Mouse (Mus musculus): ENCODE results near the gene Alkbh4.
A peak's percentile ranks its signal among the peaks of the same experiment; 100 is the strongest.
"Not testable (repeated sequence)": the region's sequence is repeated elsewhere in the genome, so short reads cannot be mapped to it uniquely, and the experiment has no call there.

The Alkbh4 gene

DNA sequence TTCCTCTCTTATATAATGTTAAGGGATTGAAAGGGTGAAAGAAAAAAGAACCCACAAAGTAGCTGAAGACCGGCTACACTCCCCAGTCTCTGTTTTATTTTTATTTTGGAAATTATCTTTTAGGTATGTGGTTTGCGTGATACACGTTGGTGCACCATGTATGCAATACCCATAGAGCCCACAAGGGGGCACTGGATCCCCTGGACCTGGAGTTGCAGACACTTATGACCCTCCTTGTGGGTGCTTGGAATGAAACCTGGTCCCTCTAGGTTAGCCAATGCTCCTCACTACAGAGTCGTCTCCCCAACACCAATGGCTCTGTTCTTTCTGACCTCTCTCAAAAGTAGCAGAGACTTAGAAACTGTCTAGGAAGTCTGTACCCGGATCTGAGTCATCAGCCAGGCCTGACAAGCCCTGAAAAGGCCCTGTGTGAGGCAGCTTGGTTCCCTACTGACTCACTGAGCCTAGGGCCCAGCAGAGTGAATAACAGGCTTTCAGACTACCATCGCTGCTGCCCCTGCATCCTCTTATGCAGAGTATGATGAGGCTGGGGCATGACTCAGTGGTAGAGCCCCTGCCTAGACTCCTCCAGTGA is 7.3 kb downstream of the Alkbh4 start:
- no peak for DNase-seq

DNA sequence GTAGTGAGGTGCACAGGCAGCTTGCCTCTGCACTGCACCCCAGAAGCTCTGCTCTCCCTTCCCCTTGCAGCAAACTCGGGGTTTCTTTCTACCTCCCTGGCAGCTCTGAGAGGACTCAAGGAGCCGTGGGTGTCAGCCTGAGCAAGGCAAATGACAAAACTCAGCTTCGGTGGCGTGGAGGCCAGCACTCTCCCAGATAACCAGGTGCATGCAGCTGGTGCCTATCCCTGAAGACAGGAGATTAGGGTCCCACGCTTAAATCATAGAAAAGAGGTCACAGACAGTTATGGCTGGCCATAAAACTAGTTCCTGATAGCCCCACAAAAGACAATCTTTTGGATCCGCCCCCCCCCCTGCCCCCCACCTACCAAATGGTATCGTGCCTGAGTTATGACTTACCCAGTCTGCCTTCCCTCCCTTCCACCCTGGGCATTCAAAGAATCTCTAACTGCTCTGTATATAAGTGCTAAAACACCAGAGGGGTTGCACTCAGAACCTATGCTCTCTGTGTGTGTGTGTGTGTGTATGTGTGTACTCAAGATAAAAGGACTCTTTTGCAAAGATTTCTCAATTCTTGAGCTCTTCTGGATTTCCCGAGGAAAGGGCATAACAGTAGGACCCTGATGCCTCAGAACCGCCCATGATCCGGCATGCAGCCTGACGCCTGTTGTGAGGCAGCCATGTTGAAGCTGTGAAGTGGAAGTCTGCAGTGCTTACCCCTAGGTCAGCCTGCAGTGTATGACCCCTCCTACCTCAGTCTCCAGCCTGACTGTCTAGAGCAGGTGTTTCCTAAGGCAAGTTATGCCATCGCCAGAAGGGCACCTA is 8.9 kb downstream of the Alkbh4 start:
- peak; percentile 92 for DNase-seq

DNA sequence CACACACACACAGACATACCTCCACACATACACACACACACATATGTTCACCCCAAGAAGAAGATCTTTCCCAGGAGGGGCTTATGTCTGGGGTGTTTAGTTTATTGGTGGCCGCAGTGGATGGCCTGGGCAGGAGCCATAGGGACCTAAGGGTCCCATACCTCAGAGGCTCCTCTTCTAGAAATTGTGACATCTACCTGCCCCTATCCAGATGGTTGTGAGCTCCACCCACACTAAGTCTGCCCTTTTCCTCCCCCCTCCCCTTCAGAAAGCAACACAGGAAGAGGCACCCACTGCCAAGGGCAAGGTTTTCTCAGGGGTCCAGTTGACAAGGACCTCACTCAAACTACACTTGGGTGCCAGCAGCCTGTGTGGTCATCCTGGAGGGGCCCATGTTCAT is 11.0 kb downstream of the Alkbh4 start:
- no peak for DNase-seq

DNA sequence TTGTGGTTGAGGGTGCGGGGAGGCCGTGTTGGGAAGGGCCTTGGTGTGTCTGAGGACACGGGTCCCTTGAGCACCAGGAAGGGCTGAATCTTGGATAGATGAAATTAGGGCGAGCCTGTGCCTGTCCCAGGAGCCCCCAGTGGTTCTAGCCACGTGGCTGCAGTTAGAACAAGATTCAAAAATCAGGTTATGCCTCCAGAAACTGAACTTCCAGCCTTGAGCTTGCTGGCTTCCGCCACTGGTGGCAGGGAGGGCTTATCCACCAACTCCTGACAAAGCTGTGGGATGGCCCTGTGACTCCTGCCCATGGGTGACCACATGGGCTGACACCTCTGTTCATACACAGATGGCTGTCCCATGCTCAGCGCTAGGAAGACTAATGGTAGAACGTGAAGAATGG is 11.8 kb downstream of the Alkbh4 start:
- DNase-seq: no peak

DNA sequence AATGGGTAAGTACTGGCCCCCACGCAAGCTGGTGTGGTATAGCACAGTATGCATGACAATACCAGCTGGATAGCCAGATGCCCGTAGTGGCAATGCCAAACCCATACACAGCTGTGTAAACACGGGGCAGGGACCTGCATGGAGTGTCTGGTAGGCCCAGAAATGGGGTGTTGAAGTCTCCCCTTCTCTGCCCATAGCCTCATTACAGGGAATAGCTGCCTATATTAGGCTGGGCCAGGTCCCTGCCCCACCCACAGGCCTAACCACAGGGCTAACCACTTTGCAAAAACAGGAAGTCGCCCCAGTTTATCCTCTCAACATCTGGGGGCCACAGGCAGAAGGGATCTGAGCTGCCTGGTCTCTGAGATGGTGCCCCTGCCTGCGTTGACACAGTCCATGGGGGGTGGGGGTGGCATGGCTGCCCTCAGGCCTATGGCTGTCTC is 13.2 kb downstream of the Alkbh4 start:
- not testable (repeated sequence) for DNase-seq

DNA sequence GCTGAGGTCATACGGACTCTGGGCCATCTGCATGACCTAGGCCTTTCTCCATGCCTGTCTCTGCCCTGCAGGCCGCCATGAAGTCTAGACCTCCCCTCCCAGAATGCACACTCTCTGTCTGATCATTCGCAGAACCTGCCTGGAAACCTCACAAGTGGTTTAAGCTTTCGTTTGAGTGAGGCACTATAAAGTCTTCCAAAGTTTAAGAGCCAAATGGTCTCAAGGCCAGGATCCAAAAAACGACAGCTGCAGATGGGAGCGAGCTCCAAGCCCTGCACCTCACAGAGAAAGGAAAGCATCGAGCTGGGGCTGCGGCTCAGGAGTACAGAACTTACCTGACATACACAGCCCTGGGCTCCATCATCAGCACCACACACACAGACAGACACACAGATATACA is 16.4 kb downstream of the Alkbh4 start:
- peak; percentile 95 for DNase-seq

DNA sequence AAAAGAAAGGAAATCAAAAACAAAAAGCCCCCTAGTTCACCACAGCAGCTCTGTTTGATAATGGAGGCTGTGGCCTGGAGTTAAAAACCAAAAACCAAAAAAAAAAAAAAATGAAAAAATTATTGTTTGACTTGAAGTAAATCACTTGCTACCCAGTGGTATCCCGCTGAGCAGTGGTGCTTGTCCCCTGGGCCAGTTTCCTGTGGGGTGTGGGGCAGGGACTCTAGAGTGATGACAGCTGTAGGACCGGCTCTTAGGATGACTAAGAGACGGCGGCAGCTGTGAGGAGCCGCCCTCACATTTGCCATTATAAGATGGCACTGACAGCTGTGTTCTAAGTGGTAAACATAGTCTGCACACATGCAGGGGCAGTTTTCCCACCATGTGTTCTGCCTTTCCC is 19.5 kb downstream of the Alkbh4 start:
- DNase-seq: peak; percentile 95

DNA sequence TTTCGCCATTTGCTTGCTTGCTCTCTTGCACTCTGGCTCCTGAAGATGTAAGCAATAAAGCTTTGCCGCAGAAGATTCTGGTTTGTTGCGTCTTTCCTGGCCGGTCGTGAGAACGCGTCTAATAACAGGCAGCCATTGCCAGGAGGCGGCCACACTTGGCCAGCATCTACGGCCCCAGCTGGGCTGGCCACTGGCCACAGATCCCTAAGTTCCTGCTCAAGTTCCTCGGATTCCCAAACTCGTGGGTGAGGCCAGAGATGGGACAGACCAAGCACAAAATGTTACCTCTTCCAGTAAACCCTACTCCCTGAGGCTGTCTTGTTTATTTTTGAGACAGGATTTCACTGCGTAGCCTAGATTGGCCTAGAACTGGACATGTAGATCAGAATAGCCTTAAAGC is 24.1 kb downstream of the Alkbh4 start:
- DNase-seq: peak; percentile 97

DNA sequence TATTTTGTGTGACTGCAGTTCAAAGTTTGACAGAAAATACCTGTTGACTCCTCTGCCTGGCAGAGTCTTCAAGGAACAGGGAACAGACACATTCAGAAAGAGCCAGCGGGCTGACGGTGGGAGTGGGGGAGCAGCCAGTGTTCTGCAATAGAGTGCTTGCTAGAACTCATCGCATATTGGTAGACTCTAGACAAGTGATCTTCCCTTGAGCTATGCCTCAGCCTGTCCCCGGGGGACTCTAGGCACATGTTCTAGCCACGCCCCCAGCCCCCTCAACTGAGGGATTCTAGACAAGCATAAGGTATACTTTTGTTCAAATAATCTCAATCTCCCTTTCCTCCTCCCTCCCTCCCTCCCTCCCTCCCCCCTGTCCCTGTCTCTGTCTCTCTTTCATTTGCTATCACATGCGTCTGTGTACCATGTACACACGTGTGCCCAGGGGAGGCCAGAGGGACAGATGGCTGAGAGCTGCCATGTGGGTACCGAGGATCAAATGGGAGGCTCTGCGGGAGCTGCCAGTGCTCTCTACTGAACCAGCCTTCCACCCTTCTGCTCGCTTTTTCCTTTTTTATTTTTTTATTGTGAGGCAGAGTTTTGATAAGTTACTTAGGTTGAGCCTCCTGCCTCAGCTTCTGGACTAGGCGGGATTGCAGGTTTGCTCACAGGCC is 28.0 kb downstream of the Alkbh4 start:
- no peak for DNase-seq

DNA sequence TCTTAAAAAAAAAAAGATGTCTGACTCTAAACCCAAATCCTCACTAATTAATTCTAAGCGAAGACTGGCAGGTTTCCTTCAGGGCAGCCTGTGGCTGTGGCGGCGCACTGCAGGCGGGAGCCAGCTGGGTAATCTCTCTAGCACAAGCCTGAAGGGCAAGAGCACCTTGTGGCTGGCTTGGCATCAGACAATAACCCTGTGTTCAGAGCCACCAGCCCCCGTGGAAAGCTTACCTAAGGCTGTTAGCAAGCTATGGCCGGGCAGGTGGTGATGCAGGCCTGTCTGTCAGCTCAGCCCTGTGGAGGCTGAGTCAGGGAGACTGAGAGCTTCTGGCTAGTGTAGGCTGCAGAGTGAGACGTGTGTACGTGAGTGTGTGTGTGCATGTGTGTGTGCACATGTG is 29.3 kb downstream of the Alkbh4 start:
- DNase-seq: no peak

DNA sequence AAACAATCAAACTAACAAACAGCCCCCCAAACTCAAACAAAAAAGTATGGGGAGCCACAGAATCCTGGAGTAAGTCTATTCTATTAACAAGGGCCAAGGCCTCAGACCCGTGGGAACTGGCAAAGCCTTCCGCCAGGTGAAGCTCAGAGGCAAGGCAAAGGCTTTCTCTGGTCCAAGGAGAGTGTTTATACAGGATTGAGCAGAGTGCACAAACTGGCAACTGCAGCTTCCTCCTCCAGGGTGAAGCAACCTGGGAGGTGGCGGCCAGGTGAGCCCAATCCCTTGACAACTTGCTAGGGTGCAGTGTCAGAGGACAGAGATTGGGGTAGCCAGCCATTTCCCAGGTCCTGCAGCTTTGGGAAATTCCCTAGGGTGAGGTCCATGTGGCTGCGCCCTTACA is 31.4 kb downstream of the Alkbh4 start:
- no peak for DNase-seq

DNA sequence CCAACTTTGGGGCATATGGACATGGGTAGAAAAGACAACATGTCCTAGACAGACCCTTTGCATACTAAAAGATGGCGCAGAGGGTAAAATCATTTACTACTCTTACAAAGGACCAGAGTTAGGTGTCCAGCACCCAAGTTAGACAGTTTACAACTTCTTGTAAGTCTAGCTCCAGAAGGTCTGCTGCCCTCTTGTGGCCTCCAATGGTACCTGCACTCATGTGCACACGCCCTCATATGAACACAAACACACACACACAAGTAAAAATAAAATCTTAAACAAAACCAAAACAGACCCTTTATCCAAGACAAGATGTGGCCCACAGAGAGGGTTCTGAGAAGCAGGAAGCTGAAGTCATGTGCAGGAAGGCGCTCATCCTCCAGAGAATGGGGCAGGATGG is 32.1 kb downstream of the Alkbh4 start:
- DNase-seq: no peak

DNA sequence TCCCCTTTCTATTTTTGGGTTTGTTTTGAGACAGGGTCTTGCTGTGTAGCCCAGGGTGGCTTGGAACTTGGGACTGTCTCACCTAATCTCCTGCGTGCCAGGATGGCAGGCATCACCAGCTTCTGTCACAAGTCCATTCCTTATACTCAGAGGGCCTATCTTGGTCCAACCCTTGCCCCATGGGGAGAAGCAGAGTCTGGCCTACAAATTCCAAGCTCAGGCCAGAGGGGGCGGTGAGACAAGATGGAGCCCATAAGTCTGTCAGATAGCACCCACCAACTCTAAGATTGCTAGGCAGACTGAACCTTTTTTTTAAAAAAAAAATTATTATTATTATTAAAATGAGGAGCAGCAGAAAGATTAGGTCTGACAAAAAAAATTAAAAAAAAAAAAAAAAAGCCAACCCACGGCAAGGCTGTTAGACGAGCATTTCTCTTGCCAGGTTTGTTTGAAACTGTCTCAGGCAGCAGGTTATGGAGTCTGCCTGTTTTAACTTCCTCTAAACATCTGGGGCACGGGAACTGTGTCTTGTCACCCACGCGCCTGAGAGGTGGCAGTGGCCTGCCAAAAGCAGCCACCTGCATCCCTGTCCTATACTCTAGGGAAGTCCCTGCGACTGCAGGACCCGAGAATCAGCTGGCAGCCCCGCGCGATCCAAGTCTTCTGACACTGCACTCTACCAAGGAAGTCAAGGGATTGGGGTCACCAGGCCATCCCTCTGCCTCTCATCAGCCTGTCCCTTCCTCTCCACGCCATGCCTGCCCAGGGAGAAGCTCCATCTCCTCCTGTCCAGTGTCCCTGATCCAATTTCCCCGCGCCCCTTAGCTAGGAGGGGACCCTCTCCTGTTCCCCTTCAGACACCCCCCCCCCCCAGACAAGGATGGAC is 33.9 kb downstream of the Alkbh4 start:
- DNase-seq: peak; percentile 96

DNA sequence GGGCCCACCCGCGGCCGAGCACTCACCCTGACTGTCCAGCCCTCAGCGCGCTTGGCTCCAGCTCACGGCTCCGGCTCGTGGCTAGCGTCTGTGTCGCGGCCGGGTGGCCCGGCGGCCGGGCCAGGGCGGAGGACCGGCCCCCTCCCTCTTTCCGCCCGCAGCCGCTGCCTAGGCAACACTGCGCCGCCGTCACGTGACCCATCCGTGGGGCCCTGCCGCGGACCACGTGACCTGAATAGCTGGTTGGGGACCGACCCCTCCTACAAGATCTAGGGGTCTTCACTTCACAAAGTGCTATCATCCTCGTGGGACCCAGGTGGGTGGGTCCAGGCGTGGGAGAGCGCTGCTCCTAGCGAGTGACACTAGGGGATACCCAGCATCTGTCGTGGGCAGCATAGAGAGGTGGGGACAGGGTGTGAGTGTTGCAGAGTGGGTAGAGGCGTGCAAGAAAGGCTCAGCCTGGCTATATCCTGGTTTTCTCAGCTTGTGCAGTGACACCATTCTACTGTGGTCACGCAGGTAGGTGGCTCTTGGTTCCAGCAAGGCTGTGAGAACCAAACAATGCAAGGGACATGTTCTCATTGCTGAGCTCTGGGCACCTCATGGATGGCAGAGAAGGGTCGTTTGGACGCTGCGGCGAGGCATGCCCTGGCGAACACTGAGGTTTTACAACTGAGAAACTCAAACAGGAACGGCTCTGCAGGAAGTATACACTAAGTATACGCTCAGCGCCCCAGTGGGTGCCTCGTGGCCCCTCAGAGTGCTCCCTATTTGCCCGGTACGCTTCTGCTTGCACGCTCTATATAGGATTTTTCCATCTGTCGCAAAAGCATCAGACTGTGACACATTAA is 34.8 kb downstream of the Alkbh4 start, which contains the start of gene Orai2:
TSS of gene Orai2 (minus strand) at position 202 of the 851 bp plus-strand sequence.
- peak; percentile 99 for DNase-seq

DNA sequence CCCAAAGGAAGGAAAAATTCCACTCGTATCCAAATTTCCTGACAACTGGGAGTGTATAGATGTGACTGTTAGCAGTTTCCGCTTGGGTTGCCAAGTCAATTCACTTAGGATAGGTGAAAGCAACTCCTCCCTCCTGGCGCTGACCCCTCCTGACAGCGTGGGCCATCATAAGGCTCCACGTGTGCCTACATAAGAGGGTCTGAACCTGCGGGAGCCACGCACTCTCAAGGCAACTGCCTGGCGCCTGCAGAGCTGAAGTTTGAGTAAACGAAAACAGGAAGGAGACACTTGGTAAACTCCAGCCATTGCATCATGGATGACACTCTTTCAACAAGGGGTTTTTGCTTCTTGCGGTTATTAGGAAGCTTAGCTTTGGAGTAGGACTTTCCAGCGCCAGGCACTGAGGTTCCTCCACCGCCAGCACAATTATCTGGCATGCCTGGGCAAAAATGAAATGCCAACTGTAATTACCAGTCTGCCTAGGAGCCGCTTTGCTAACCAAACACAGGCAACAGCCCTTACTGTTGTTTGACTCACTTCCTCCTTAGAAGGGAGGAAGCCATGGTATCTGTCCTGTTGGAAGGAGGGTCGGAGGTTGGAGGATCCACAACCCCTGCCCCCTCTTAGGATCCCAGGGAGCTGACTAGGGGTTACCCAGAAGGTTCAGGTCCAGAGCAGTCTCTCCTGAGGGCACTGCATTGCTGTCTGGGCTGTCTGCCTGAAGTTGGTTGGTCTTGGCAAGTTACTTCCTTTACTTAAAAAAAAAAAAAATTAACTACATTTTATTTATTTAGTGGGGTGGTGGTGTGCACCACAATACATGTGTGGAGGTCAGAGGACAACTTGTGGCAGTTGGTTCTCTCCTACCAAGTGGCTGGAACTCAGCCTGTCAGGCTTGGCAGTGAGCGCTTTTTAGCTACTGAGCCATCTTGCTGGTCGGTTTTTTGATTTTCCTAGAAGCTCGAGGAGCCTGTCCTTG is 35.7 kb downstream of the Alkbh4 start:
- DNase-seq: peak; percentile 87

DNA sequence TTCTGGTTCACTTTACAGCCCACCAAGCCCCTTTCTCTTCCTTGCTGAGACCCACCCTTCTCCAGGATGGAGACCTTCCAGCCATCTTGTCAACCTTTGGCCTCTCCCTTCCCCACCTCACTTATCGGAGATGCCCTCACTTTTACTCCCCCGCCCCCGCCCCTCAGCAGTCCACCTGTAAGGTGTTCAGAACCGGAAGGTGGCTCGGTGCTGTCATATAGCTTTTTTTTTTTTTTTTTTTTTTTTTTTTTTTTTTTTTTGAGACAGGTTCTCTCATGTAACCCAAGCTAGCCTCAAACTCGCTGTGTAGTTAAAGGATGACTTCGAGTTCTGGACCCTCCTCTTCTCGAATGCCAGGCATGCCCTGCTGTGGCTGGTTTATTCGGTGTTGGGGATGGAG is 37.0 kb downstream of the Alkbh4 start:
- DNase-seq: no peak

DNA sequence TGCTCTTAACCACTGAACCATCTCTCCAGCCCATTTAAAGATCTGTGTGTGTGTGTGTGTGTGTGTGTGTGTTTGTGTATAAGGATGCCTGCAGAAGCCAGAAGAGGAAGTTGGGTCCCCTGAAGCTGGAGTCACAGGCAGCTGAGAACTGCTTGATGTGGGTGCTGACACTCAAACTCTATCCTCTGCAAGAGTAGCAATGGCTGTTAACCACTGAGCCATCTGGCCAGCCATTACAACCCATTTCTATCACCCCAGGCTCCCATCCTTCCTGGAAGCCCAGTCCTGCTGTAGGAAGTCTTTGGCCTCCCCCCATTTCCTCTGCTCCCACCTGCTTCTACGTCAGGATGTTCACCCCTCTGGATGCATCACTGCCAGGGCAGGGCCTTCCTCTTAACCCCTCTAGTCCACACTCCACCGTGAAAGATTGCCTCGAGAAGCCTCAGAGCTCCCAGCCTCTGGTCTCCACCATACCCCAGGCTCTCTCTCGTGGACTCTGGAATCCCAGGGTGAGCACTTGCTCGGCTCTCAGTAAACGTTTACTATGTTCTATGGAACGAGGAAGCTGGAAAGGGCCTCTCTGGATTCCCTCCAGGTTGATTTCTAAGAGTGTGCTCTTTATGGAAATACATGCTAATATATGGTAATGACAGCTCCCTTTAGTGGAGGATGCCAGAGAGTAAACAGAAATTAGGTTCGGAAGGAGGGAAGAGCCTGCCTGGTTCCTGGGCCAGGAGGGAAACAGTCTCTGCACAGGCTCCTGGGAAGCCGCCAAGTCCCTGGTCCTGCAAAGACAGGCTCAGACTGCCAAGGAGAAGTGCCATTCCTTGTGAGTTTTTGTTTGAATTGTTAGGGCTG is 37.9 kb downstream of the Alkbh4 start:
- peak; percentile 87 for DNase-seq

DNA sequence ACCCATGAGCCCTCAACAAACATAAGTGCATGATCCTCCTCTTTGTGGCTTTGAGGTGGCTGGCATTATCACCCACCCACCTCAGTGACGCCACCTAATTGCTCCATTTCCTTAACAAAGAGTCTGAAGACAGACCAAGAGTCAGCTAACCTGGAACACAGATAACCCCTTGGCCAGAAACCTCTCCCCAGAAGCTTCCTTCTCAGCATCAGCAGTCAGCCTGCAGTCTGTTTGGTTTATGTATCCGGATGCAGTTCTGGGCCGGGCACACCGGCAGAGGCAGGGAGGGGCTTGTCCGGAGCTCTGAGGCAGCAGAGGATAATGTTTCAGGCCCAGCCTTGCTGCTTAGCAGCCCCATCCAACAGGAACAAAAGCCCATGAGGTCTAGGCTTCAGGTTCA is 43.6 kb downstream of the Alkbh4 start:
- no peak for DNase-seq

DNA sequence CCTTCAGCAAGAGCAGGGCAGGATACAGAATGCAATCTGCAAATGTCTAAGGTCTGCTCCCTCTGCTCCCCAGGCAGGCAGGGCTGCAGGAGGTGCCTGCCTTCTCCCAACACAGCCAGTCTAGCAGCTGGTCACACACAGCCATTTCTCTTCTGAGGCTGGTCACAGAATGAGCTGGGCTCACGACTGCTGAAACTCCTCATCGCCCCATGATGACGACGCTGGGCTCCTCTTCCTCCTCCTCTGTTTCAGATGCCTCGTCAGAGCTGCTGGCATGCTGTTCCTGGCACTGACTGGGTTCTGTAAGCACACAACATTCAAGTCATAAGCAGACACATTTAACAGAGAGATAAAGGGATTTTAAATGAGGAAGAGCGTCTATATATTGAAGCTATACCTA is 45.3 kb downstream of the Alkbh4 start:
- no peak for DNase-seq

DNA sequence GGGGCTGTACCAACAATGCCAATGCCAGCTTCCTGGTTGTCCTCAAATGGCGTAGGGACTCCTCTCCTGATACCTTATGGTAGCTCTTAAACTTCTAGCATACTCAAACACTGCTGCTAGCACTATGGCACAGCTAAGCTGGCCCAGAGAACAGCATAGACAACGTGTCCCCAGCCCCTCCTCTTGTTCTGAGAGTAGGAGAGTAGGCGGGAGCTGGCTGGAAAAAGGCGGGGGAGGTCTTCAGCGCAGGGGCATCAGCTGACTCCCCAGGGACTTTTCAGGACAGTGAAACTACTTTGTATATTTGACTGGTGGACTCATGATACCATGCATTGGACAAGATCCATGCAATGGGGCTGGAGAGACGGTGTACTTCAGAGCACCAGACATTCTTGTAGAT is 46.1 kb downstream of the Alkbh4 start:
- DNase-seq: no peak
